Mouse (Mus musculus) hindbrain, embryonic 10.5 days (tissue): ENCODE measurements around the gene Lyl1. TPM values are rescaled to one million over a fixed set of nuclear protein-coding genes. Genes with fewer than 3 reads are reported as not detected.

Experiments
- DNase-seq: peaks from one replicate; pipeline ENCODE4 v3.0.0-alpha.2; 2017; ENCODE audit warnings: low spot score
- H3K27ac ChIP-seq: fragments of 300-500 bp; sonication (generic); 2 replicates; pipeline ENCODE4 v1.5.1; 2016; ENCODE audit warnings: mild to moderate bottlenecking, moderate library complexity
- H3K27me3 ChIP-seq: fragments of 300-500 bp; sonication (generic); 2 replicates; pipeline ENCODE4 v1.6.1; 2016; ENCODE audit warnings: mild to moderate bottlenecking; ENCODE audit not compliant: poor library complexity, insufficient read depth, severe bottlenecking
- H3K36me3 ChIP-seq: fragments of 300-500 bp; sonication (generic); 2 replicates; pipeline ENCODE4 v1.6.1; 2016; ENCODE audit warnings: mild to moderate bottlenecking, moderate library complexity
- H3K4me1 ChIP-seq: fragments of 300-500 bp; sonication (generic); replicated peaks from 2 replicates; pipeline ENCODE4 v1.6.1; 2016; ENCODE audit warnings: mild to moderate bottlenecking
- H3K4me3 ChIP-seq: fragments of 300-500 bp; sonication (generic); 2 replicates; pipeline ENCODE4 v1.5.1; 2016; ENCODE audit warnings: mild to moderate bottlenecking, moderate library complexity
- H3K9me3 ChIP-seq: fragments of 300-500 bp; sonication (generic); 2 replicates; pipeline ENCODE4 v1.6.1; 2016; ENCODE audit warnings: mild to moderate bottlenecking, moderate library complexity
- WGBS: fragments of 180-500 bp; shearing (Covaris S2); methylation state at CpG from one replicate; pipeline ENCODE4 v1.1.7; 2016; 5-methylcytosine and 5-hydroxymethylcytosine counted together
- polyA plus RNA-seq: library from polyadenylated mRNA; unstranded; fragments of >200 nt; fragmentation: Nextera tagmentation; extraction: Ambion mirVana; gene quantifications from 2 replicates; pipeline ENCODE4 v1.2.1, GENCODE M21; 2016

Gene Lyl1
- polyA plus RNA-seq, 1 experiment from 2014 or later = 6.5 TPM

GRCm38 (mm10) chr8:84734680-84735079, 33.4 kb downstream of the Lyl1 start:
- H3K4me3 ChIP-seq = no peak overlapping the region
- no peak overlapping the region for H3K27ac ChIP-seq
- WGBS = 85% methylated on average over 2 of the region's 2 CpGs
- peaks cover 100% of the 10 kb centered on the region for H3K27me3 ChIP-seq
- DNase-seq = no peak
- H3K9me3 ChIP-seq = no peaks in the 10 kb centered on the region
- no peaks in the 10 kb centered on the region for H3K36me3 ChIP-seq
- peaks cover 76% of the 10 kb centered on the region for H3K4me1 ChIP-seq

- WGBS = 58% methylated on average over 2 of the region's 2 CpGs
- DNase-seq = no peak
- Histone ChIP-seq H3K4me3 (no peak overlapping the region), H3K27me3 (peaks cover 100% of the 10 kb centered on the region), H3K4me1 (peaks cover 74% of the 10 kb centered on the region), H3K36me3 (no peaks in the 10 kb centered on the region), H3K27ac (peak overlapping the region; percentile 35; the same call in 1 of the 2 replicates), H3K9me3 (no peaks in the 10 kb centered on the region)
Measured at GRCm38 (mm10) chr8:84735597-84735996, 34.3 kb downstream of the Lyl1 start.

- H3K27ac ChIP-seq = no peak overlapping the region
- no peak overlapping the region for H3K4me3 ChIP-seq
- peaks cover 100% of the 10 kb centered on the region for H3K27me3 ChIP-seq
- WGBS = 66% methylated on average over 4 of the region's 4 CpGs
- no peaks in the 10 kb centered on the region for H3K9me3 ChIP-seq
- no peak for DNase-seq
- peaks cover 72% of the 10 kb centered on the region for H3K4me1 ChIP-seq
- H3K36me3 ChIP-seq = no peaks in the 10 kb centered on the region
Measured at GRCm38 (mm10) chr8:84736521-84736920, 35.3 kb downstream of the Lyl1 start.

GRCm38 (mm10) chr8:84737608-84738007, 36.4 kb downstream of the Lyl1 start:
- H3K27me3 ChIP-seq = peaks cover 100% of the 10 kb centered on the region
- DNase-seq = peak; percentile 80
- H3K27ac ChIP-seq = 0 out of 2 replicates have a peak overlapping the region, but pooled peaks have one; percentile 31
- no peaks in the 10 kb centered on the region for H3K36me3 ChIP-seq
- H3K4me1 ChIP-seq = peaks cover 73% of the 10 kb centered on the region
- H3K9me3 ChIP-seq = no peaks in the 10 kb centered on the region
- under 1% methylated on average over 16 of the region's 16 CpGs for WGBS
- H3K4me3 ChIP-seq = peak overlapping the region; percentile 33

GRCm38 (mm10) chr8:84738266-84738665, 37.0 kb downstream of the Lyl1 start:
- Histone ChIP-seq H3K27me3 (peaks cover 100% of the 10 kb centered on the region), H3K4me1 (peaks cover 73% of the 10 kb centered on the region), H3K4me3 (peak overlapping the region; percentile 33), H3K36me3 (no peaks in the 10 kb centered on the region), H3K27ac (peak overlapping the region; percentile 31), H3K9me3 (no peaks in the 10 kb centered on the region)
- peak; percentile 45 for DNase-seq
- WGBS = under 1% methylated on average over 10 of the region's 10 CpGs

- H3K4me1 ChIP-seq = peaks cover 74% of the 10 kb centered on the region
- WGBS = 27% methylated on average over 10 of the region's 10 CpGs
- H3K27ac ChIP-seq = peak overlapping the region; percentile 31
- peak overlapping the region; percentile 33; the same call in 1 of the 2 replicates for H3K4me3 ChIP-seq
- no peak for DNase-seq
- peaks cover 100% of the 10 kb centered on the region for H3K27me3 ChIP-seq
- H3K36me3 ChIP-seq = no peaks in the 10 kb centered on the region
- H3K9me3 ChIP-seq = no peaks in the 10 kb centered on the region
Measured at GRCm38 (mm10) chr8:84738715-84739400, 37.6 kb downstream of the Lyl1 start.

- no peak for DNase-seq
- peaks cover 100% of the 10 kb centered on the region for H3K27me3 ChIP-seq
- no peaks in the 10 kb centered on the region for H3K36me3 ChIP-seq
- H3K4me3 ChIP-seq = no peak overlapping the region
- peaks cover 76% of the 10 kb centered on the region for H3K4me1 ChIP-seq
- 3% methylated on average over 1 of the region's 1 CpGs for WGBS
- H3K27ac ChIP-seq = peak overlapping the region; percentile 12; the same call in 1 of the 2 replicates
- H3K9me3 ChIP-seq = no peaks in the 10 kb centered on the region
Measured at GRCm38 (mm10) chr8:84739401-84739742, 38.1 kb downstream of the Lyl1 start.

- no peak for DNase-seq
- peaks cover 82% of the 10 kb centered on the region for H3K4me1 ChIP-seq
- 15% methylated on average over 13 of the region's 13 CpGs for WGBS
- no peak overlapping the region for H3K4me3 ChIP-seq
- peaks cover 100% of the 10 kb centered on the region for H3K27me3 ChIP-seq
- H3K36me3 ChIP-seq = no peaks in the 10 kb centered on the region
- H3K27ac ChIP-seq = peak overlapping the region; percentile 76; the same call in 1 of the 2 replicates
- no peaks in the 10 kb centered on the region for H3K9me3 ChIP-seq
Measured at GRCm38 (mm10) chr8:84740895-84741843, 39.9 kb downstream of the Lyl1 start.

GRCm38 (mm10) chr8:84742171-84743053, 41.2 kb downstream of the Lyl1 start:
- H3K9me3 ChIP-seq = no peaks in the 10 kb centered on the region
- peaks cover 100% of the 10 kb centered on the region for H3K27me3 ChIP-seq
- H3K4me3 ChIP-seq = peak overlapping the region; percentile 32
- no peaks in the 10 kb centered on the region for H3K36me3 ChIP-seq
- WGBS = under 1% methylated on average over 32 of the region's 32 CpGs
- peak overlapping the region; percentile 76 for H3K27ac ChIP-seq
- DNase-seq = peak; percentile 66
- peaks cover 85% of the 10 kb centered on the region for H3K4me1 ChIP-seq

- peak overlapping the region; percentile 32 for H3K4me3 ChIP-seq
- 3% methylated on average over 10 of the region's 10 CpGs for WGBS
- H3K4me1 ChIP-seq = peaks cover 79% of the 10 kb centered on the region
- no peaks in the 10 kb centered on the region for H3K9me3 ChIP-seq
- no peaks in the 10 kb centered on the region for H3K36me3 ChIP-seq
- H3K27me3 ChIP-seq = peaks cover 100% of the 10 kb centered on the region
- H3K27ac ChIP-seq = peak overlapping the region; percentile 76
- no peak for DNase-seq
Measured at GRCm38 (mm10) chr8:84743054-84743415, 41.8 kb downstream of the Lyl1 start.

GRCm38 (mm10) chr8:84743517-84744420, 42.5 kb downstream of the Lyl1 start:
- Histone ChIP-seq H3K27ac (peak overlapping the region; percentile 65), H3K36me3 (no peaks in the 10 kb centered on the region), H3K9me3 (no peaks in the 10 kb centered on the region), H3K27me3 (peaks cover 100% of the 10 kb centered on the region), H3K4me1 (peaks cover 71% of the 10 kb centered on the region), H3K4me3 (peak overlapping the region; percentile 35)
- 2% methylated on average over 17 of the region's 17 CpGs for WGBS
- DNase-seq = peak; percentile 76
